Mouse (Mus musculus) spleen, adult 2 months (tissue): ENCODE results near the gene Gsdme. TPM values are rescaled to one million over a fixed set of nuclear protein-coding genes. Genes with fewer than 3 reads are reported as not detected.

Source experiments
- DNase-seq, 2 experiments: peaks; one replicate each; pipeline versions ENCODE4 v3.0.0 to v3.0.0-alpha.2; 2012 to 2021; ENCODE audit warnings: low spot score in 2 of 2, low read depth in 1 of 2
- H3K27ac ChIP-seq: fragments of 200-500 bp; 2 replicates; pipeline ENCODE4 v1.5.1; 2012; ENCODE audit warnings: low read length, inconsistent platforms; ENCODE audit not compliant: insufficient read depth
- H3K27me3 ChIP-seq: fragments of 200-500 bp; 2 replicates; pipeline ENCODE4 v1.6.1; 2012; ENCODE audit warnings: mild to moderate bottlenecking, moderate library complexity, low read length, inconsistent platforms; ENCODE audit not compliant: control insufficient read depth, insufficient read depth
- H3K36me3 ChIP-seq: fragments of 200-500 bp; 2 replicates; pipeline ENCODE4 v1.6.1; 2012; ENCODE audit warnings: mild to moderate bottlenecking, low read length, inconsistent platforms; ENCODE audit not compliant: control insufficient read depth, insufficient read depth
- H3K4me1 ChIP-seq: fragments of 200-500 bp; 2 replicates; pipeline ENCODE4 v1.6.1; 2011; ENCODE audit warnings: inconsistent platforms; ENCODE audit not compliant: control insufficient read depth, insufficient read depth, insufficient read length
- H3K4me3 ChIP-seq: fragments of 200-500 bp; 2 replicates; pipeline ENCODE4 v1.5.1; 2011; ENCODE audit warnings: mild to moderate bottlenecking, inconsistent platforms; ENCODE audit not compliant: insufficient read depth, insufficient read length; ENCODE audit errors: extremely low read depth
- CTCF ChIP-seq: fragments of 200-500 bp; IDR thresholded peaks from 2 replicates; pipeline ENCODE4 v1.5.1; 2011; ENCODE audit warnings: mild to moderate bottlenecking, inconsistent platforms; ENCODE audit not compliant: insufficient read depth, insufficient read length, insufficient replicate concordance; ENCODE audit errors: extremely low read depth
- POLR2A ChIP-seq: fragments of 200-500 bp; IDR thresholded peaks from 2 replicates; pipeline ENCODE4 v1.6.1; 2011; ENCODE audit warnings: low read depth, low read length, inconsistent platforms
- WGBS: fragments of 180-500 bp; shearing (Covaris S2); methylation state at CpG from one replicate; pipeline ENCODE4 v1.1.7; 2018; 5-methylcytosine and 5-hydroxymethylcytosine counted together
- polyA plus RNA-seq: library from polyadenylated mRNA; depleted of rRNA; stranded (reverse); fragments of >200 nt; gene quantifications from 2 replicates; pipeline ENCODE4 v1.2.3, GENCODE M21; 2012

Gene Gsdme
- polyA plus RNA-seq, 1 experiment = 0.84 TPM

GRCm38 (mm10) chr6:50180189-50180588 lies 83.5 kb downstream of the Gsdme start:
- Histone ChIP-seq H3K4me1 (no peaks in the 10 kb centered on the region), H3K4me3 (no peak overlapping the region), H3K27me3 (no peaks in the 10 kb centered on the region), H3K36me3 (peaks cover under 1% of the 10 kb centered on the region; the same call in 1 of the 2 replicates), H3K27ac (no peak overlapping the region)
- DNase-seq = no peak
- TF ChIP-seq POLR2A = no peak
- no peak for TF ChIP-seq CTCF
- WGBS = 81% methylated on average over 4 of the region's 4 CpGs

GRCm38 (mm10) chr6:50175736-50176135 lies 87.9 kb downstream of the Gsdme start:
- no peaks in the 10 kb centered on the region for H3K27me3 ChIP-seq
- no peaks in the 10 kb centered on the region for H3K36me3 ChIP-seq
- 88% methylated on average over 1 of the region's 1 CpGs for WGBS
- no peak for DNase-seq
- H3K4me1 ChIP-seq = no peaks in the 10 kb centered on the region
- H3K4me3 ChIP-seq = no peak overlapping the region
- no peak overlapping the region for H3K27ac ChIP-seq
- TF ChIP-seq CTCF (no peak), POLR2A (no peak)

GRCm38 (mm10) chr6:50169771-50170170 lies 93.9 kb downstream of the Gsdme start:
- H3K4me3 ChIP-seq = no peak overlapping the region
- H3K4me1 ChIP-seq = no peaks in the 10 kb centered on the region
- H3K27me3 ChIP-seq = no peaks in the 10 kb centered on the region
- no peak for TF ChIP-seq CTCF
- TF ChIP-seq POLR2A = no peak
- DNase-seq = no peak
- H3K27ac ChIP-seq = no peak overlapping the region
- no peaks in the 10 kb centered on the region for H3K36me3 ChIP-seq

GRCm38 (mm10) chr6:50168821-50169220 lies 94.8 kb downstream of the Gsdme start:
- no peaks in the 10 kb centered on the region for H3K36me3 ChIP-seq
- DNase-seq = no peak
- 84% methylated on average over 4 of the region's 4 CpGs for WGBS

GRCm38 (mm10) chr6:50163013-50163412 lies 100.6 kb downstream of the Gsdme start:
- Histone ChIP-seq H3K27ac (no peak overlapping the region), H3K27me3 (no peaks in the 10 kb centered on the region), H3K36me3 (0 out of 2 replicates have a peak, but pooled peaks cover 1% of the 10 kb centered on the region), H3K4me1 (no peaks in the 10 kb centered on the region), H3K4me3 (no peak overlapping the region)
- WGBS = 53% methylated on average over 3 of the region's 3 CpGs
- DNase-seq = no peak
- no peak for TF ChIP-seq POLR2A
- TF ChIP-seq CTCF = no peak

More at GRCm38 (mm10) chr6:50168821-50169220, 94.8 kb downstream of the Gsdme start:
- Histone ChIP-seq H3K4me3 (no peak overlapping the region), H3K27me3 (no peaks in the 10 kb centered on the region), H3K4me1 (no peaks in the 10 kb centered on the region), H3K27ac (no peak overlapping the region)
- TF ChIP-seq POLR2A (no peak), CTCF (no peak)

GRCm38 (mm10) chr6:50159842-50160241 lies 103.8 kb downstream of the Gsdme start:
- no peak for DNase-seq
- Histone ChIP-seq H3K27me3 (no peaks in the 10 kb centered on the region), H3K36me3 (0 out of 2 replicates have a peak, but pooled peaks cover 1% of the 10 kb centered on the region), H3K27ac (no peak overlapping the region), H3K4me1 (no peaks in the 10 kb centered on the region), H3K4me3 (no peak overlapping the region)
- TF ChIP-seq CTCF = no peak
- TF ChIP-seq POLR2A = no peak
- 85% methylated on average over 6 of the region's 6 CpGs for WGBS

- no peak overlapping the region for H3K27ac ChIP-seq
- no peaks in the 10 kb centered on the region for H3K27me3 ChIP-seq
- H3K4me3 ChIP-seq = no peak overlapping the region
- no peak for TF ChIP-seq POLR2A
- no peak for TF ChIP-seq CTCF
- DNase-seq = no peak
- 89% methylated on average over 4 of the region's 4 CpGs for WGBS
- H3K36me3 ChIP-seq = no peaks in the 10 kb centered on the region
- H3K4me1 ChIP-seq = no peaks in the 10 kb centered on the region
Measured at GRCm38 (mm10) chr6:50149378-50149777, 114.3 kb downstream of the Gsdme start.
